Mouse (Mus musculus) E14TG2a.4 (cell line): ENCODE results near the gene Tnp1.

Experiments used
- CTCF ChIP-seq: conservative IDR thresholded peaks from 2 replicates; pipeline ENCODE4 v1.5.1; 2014; ENCODE audit warnings: low read length
- NANOG ChIP-seq: IDR thresholded peaks from 2 replicates; pipeline ENCODE4 v1.6.1; 2014; ENCODE audit warnings: borderline replicate concordance, low read length, mixed read lengths
- POU5F1 ChIP-seq: IDR thresholded peaks from 2 replicates; pipeline ENCODE4 v1.6.1; 2014; ENCODE audit warnings: low read length, borderline replicate concordance

DNA sequence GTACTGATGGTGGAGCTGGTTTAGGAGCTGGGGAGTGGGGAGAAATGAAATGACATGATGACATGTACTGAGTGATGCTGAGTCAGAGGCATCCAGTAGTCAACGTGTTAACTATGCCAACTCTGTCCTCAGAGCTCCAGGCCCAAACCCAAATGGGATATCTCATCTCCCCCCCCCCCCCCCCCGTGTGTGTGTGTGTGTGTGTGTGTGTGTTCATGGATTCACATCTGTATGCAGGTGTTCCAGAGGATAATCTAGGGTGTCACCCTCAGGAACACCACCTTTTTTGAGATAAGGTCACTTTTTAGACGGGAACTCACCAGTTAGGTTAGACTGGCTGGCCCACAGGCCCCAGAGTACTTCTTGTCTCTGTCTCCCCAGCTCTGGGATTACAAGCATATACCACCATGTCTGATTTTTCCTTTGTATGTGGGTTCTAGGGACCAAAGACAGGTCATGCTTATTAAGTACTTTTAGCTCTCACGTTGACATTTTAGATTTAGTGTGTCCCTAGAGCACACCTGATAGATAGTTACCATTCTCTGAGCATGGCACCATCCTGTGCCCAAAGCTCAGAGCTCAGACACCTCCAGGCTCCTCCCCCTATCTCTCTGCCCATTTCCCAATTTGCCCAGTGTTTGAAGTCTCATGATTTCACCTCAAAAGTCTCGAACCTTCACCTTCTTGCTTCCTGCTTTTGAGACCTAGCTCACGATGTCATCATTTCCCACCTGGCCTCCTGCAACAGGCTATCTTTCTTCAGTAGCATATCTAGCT is 31.4 kb upstream of the Tnp1 start:
- TF ChIP-seq CTCF (no peak), POU5F1 (no peak), NANOG (no peak)
